Mouse (Mus musculus) MEL (cell line): ENCODE data around the gene Creb1.

Source experiments
- CTCF ChIP-seq, 3 experiments: IDR thresholded peaks in 2 of 3; conservative IDR thresholded peaks in 1 of 3; 2 replicates each; pipeline ENCODE4 v1.5.1; 2011 to 2012; ENCODE audit warnings: low read length in 3 of 3, low read depth in 2 of 3, mild to moderate bottlenecking in 2 of 3, improper control_type of control experiment in 1 of 3, inconsistent platforms in 1 of 3, mixed read lengths in 1 of 3, moderate library complexity in 1 of 3; ENCODE audit not compliant: control insufficient read depth in 1 of 3, insufficient read depth in 1 of 3, poor library complexity in 1 of 3, severe bottlenecking in 1 of 3
- E2F4 ChIP-seq: IDR thresholded peaks from 2 replicates; pipeline ENCODE4 v1.6.1; 2011; ENCODE audit warnings: low read depth, low read length, improper control_type of control experiment, borderline replicate concordance
- EP300 ChIP-seq, 2 experiments: IDR thresholded peaks; 2 replicates each; pipeline ENCODE4 v1.6.1; 2011; ENCODE audit warnings: improper control_type of control experiment in 2 of 2, low read length in 2 of 2, low read depth in 1 of 2, mild to moderate bottlenecking in 1 of 2
- GABPA ChIP-seq: IDR thresholded peaks from 2 replicates; pipeline ENCODE4 v1.6.1; 2012; ENCODE audit warnings: low read depth, mild to moderate bottlenecking, inconsistent platforms, low read length, improper control_type of control experiment, moderate library complexity
- POLR2AphosphoS2 ChIP-seq: IDR thresholded peaks from 2 replicates; pipeline ENCODE4 v1.6.1; 2011; ENCODE audit warnings: low read length, improper control_type of control experiment

- TF ChIP-seq GABPA (no peak), E2F4 (no peak), CTCF (IDR thresholded peaks at IDR 0.05 in 2 of 3, conservative IDR thresholded peaks at IDR 0.05 in 1 of 3; ENCODE audit: control insufficient read depth in 1 of 3, insufficient read depth in 1 of 3, low read depth in 2 of 3, low read length in 3 of 3, poor library complexity in 1 of 3, severe bottlenecking in 1 of 3) (no peak), POLR2AphosphoS2 (no peak), EP300 (IDR thresholded peaks at IDR 0.05; ENCODE audit: low read depth in 1 of 2, low read length in 2 of 2) (no peak)
Observed at GRCm38 (mm10) chr1:64616076-64616475, 83.6 kb downstream of the Creb1 start.
